Mouse (Mus musculus) adrenal gland, postnatal 14 days (tissue): ENCODE measurements around the gene Ppox. TPM values are rescaled to one million over a fixed set of nuclear protein-coding genes. Genes with fewer than 3 reads are reported as not detected.
"Not testable (repeated sequence)": the region's sequence is repeated elsewhere in the genome, so short reads cannot be mapped to it uniquely, and the experiment has no call there.

ENCODE experiments used
- DNase-seq: peaks from one replicate; pipeline ENCODE4 v3.0.0; 2021; ENCODE audit warnings: mixed read lengths
- total RNA-seq: library from RNA; stranded (reverse); gene quantifications from 2 replicates; pipeline ENCODE4 v1.2.3, GENCODE M21; 2021

Gene Ppox
- total RNA-seq, 1 experiment from 2014 or later: 34.8 TPM

DNA sequence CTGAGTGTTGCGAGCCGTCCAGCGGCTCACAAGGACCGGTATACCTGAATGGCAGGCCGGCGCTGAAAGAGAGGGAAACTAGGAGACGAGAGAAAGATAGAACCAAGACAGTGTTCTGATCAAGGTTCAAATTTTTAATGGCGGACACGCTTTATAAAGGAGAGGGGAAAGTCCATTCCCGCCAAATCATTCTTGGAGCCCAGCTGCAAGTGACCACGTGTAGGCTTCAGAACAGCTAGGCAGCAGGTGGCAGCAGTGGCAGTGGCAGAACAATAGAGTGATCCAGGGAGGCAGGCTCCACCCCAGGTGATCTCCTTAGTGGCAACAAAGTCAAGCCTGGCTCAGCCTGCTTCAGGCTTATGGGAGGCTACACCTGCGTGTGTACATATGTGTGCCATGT lies 39.0 kb downstream of the Ppox start:
- not testable (repeated sequence) for DNase-seq

- DNase-seq: peak; percentile 40
Observed at GRCm38 (mm10) chr1:171240911-171241310, 40.1 kb downstream of the Ppox start.

DNA sequence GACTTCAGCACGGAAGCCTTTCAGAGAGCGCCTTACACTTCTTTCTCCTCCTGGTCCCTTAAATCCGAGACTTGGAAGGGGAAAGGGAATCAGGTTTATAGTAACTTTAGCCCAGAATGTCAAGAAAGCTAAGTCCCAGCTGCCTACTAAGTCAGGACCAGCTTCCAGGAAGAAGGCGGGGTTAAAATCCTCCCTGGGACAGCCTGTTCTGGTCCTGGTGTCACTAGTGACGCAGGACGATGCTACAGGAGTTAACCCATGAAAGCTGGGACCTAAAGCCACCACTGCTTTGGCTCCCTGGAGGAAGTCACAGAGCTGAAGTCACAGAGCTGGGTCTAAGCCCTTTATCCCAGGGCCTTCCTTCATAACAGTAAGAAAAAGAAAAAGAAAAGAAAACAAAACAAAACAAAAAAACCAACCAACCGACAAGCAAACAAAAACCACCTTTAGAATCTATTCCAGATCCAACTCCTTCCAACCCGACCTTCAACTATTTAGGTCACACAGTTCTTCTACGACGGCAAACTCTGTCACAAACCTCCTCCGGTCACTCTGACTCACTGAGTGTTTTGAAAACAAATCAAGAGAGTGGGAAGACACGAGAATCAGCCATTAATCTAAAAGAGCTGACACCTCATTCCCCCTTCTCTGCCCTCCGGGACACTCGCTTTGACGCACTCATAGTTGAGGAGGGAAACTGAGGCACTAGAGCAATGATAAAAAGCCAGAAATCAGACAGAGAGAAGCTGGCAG lies 40.8 kb downstream of the Ppox start:
- peak; percentile 78 for DNase-seq

- peak; percentile 85 for DNase-seq
Observed at GRCm38 (mm10) chr1:171238463-171238862, 42.5 kb downstream of the Ppox start.

- DNase-seq: no peak
Observed at GRCm38 (mm10) chr1:171237438-171237837, 43.5 kb downstream of the Ppox start.

GRCm38 (mm10) chr1:171235791-171236190 lies 45.2 kb downstream of the Ppox start:
- DNase-seq: no peak

GRCm38 (mm10) chr1:171234538-171234937 lies 46.4 kb downstream of the Ppox start:
- DNase-seq: no peak

- DNase-seq: no peak
Observed at GRCm38 (mm10) chr1:171234126-171234525, 46.9 kb downstream of the Ppox start, which contains the start of gene Fcer1g. Gene Fcer1g, minus strand, starts transcription at chr1:171234365.

DNA sequence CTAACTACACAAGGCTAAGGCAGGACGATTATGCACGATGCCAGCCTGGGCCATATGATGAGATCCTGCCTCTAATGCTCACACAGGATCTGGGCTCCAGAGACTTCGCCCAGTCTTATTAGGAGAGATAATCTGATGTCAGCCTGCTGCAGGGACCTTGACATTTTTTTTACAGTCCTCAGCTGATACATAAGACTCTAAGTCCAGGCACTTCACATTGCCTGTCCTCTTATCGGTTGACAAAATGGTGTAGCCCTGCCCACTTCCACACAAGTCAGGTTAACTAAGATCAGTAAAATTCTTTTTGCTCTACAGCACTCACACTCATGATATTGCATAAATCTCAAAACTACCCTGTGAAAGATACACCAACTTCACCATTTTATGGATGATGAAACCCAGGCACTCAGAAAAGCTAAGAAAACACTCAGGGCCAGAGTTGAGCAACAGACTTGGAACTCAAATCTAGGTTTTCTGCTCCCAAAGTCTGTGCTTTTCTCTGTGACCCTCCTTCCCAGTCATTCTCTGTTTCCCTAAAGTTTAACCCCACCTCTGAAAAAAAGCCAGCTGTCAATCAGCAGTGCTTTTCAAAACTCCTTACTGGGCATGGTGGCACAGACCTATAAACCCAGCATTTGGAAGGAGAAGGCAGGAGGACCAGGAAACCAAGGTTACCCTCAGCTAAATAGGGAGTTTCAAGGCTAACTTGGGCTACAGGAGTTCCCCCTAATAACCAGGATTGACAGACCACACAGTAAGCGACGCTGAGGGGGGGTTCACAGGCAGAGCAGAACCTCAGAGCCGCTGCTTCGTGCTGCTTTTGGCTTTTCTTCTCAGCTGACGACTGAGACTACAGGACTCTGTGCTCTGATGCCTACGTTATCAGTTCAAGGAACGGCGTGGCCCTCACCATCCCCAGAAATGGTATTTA lies 47.9 kb downstream of the Ppox start:
- DNase-seq: peak; percentile 44

DNA sequence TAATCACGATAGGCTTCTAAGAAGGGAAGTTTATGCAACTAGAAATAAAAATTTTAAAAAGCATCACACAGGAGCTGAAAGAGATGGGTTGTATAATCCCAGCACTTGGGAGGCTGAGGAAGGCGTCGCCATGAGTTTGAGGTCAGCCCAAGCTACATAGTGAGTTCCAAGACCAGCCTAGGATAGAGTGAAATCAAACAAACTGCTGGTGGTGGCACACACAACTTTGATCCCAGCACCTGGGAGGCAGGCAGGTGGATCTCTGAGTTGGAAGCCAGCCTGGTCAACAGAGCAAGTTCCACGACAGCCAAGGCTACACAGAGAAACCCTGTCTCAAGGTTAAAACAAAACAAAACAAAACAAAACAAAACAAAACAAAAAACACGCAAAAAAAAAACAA lies 48.6 kb downstream of the Ppox start:
- DNase-seq: no peak

- no peak for DNase-seq
Observed at GRCm38 (mm10) chr1:171231844-171232243, 49.1 kb downstream of the Ppox start.

GRCm38 (mm10) chr1:171230215-171230614 lies 50.8 kb downstream of the Ppox start:
- no peak for DNase-seq

- no peak for DNase-seq
Observed at GRCm38 (mm10) chr1:171229750-171230149, 51.2 kb downstream of the Ppox start.

DNA sequence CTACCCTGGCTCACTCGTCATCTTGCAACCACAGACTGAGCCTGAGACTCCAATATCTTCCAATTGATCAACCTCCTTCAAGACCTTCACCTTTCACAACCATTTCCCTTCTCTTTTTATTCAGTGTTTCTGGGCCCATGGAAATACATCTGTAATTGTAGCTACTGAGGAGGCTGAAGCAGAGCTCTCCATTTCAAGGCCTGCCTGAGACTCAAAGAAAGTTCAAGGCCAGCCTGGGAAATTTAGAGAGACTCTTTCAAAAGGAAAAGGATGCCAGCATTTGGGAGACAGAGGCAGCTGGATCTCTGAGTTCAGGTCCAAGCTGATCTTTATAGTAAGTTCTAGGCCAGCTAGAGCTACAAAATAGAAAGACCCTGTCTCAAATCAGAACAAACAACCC lies 53.1 kb downstream of the Ppox start:
- no peak for DNase-seq

GRCm38 (mm10) chr1:171226780-171227179 lies 54.2 kb downstream of the Ppox start:
- no peak for DNase-seq

Other genes starting within 250 kb of the Ppox start
- 8.1 and 10.3 TPM in 2 replicates for gene Fcgr3, start 216.3 kb downstream of the Ppox start, total RNA-seq
- 0.71 and 1.9 TPM in 2 replicates for gene Cfap126, start 167.3 kb downstream of the Ppox start, total RNA-seq
- gene Sdhc, start 130.6 kb downstream of the Ppox start, total RNA-seq: 733 and 773 TPM in 2 replicates
- 1.5 and 3.2 TPM in 2 replicates for gene Mpz, start 130.5 kb downstream of the Ppox start, total RNA-seq
- gene Pcp4l1, start 84.9 kb downstream of the Ppox start, total RNA-seq: 37.7 and 40.5 TPM in 2 replicates
- 0.83 and 12.4 TPM in 2 replicates for gene Nr1i3, start 67.2 kb downstream of the Ppox start, total RNA-seq
- gene Tomm40l, start 58.7 kb downstream of the Ppox start, total RNA-seq: 52.7 and 58.6 TPM in 2 replicates
- gene Apoa2, start 56.1 kb downstream of the Ppox start, total RNA-seq: 80.2 and 1,683 TPM in 2 replicates
- gene Fcer1g, start 46.8 kb downstream of the Ppox start, total RNA-seq: 13.4 and 18.8 TPM in 2 replicates
- 3.1 and 3.4 TPM in 2 replicates for gene Adamts4, start 30.8 kb downstream of the Ppox start, total RNA-seq
- 875 and 896 TPM in 2 replicates for gene Ndufs2, start 29.8 kb downstream of the Ppox start, total RNA-seq
- 31.1 and 34.1 TPM in 2 replicates for gene B4galt3, start 10.9 kb downstream of the Ppox start, total RNA-seq
- 36.5 and 37.2 TPM in 2 replicates for gene Usp21, start 6.8 kb upstream of the Ppox start, total RNA-seq
- 128 and 133 TPM in 2 replicates for gene Ufc1, start 13.8 kb upstream of the Ppox start, total RNA-seq
- 33.7 and 36.1 TPM in 2 replicates for gene Dedd, start 48.0 kb upstream of the Ppox start, total RNA-seq
- gene Nit1, start 64.5 kb upstream of the Ppox start, total RNA-seq: 62.1 and 62.8 TPM in 2 replicates
- gene Pfdn2, start 64.5 kb upstream of the Ppox start, total RNA-seq: 140 and 148 TPM in 2 replicates
- gene Klhdc9, start 79.6 kb upstream of the Ppox start, total RNA-seq: 3.1 and 5.1 TPM in 2 replicates
- 0.11 TPM in 2 replicates for gene Nectin4, start 88.9 kb upstream of the Ppox start, total RNA-seq
- gene Arhgap30, start 107.8 kb upstream of the Ppox start, total RNA-seq: 3.4 and 13.3 TPM in 2 replicates
- gene Usf1, start 130.1 kb upstream of the Ppox start, total RNA-seq: 49.6 and 69.1 TPM in 2 replicates
- 2.6 and 11.3 TPM in 2 replicates for gene Tstd1, start 137.7 kb upstream of the Ppox start, total RNA-seq
- 59.6 and 66.3 TPM in 2 replicates for gene F11r, start 156.3 kb upstream of the Ppox start, total RNA-seq
- 7.3 and 9.7 TPM in 2 replicates for gene Alyref2, start 222.3 kb upstream of the Ppox start, total RNA-seq